Mouse (Mus musculus) limb, embryonic 14.5 days (tissue): ENCODE results near the gene Nrxn3. TPM values are rescaled to one million over a fixed set of nuclear protein-coding genes. Genes with fewer than 3 reads are reported as not detected.

Source experiments
- ATAC-seq: fragments of 200-750 bp; cut with Nextera tagmentation; 2 replicates; pipeline ENCODE4 v1.8.0; 2017; ENCODE audit warnings: low read depth, moderate number of reproducible peaks, moderate TSS enrichment; ENCODE audit not compliant: low FRiP score
- DNase-seq: peaks from one replicate; pipeline ENCODE4 v3.0.0-alpha.2; 2015; ENCODE audit warnings: low spot score
- H3K27ac ChIP-seq: fragments of 300-500 bp; sonication (generic); replicated peaks from 2 replicates; pipeline ENCODE4 v1.5.1; 2014; ENCODE audit warnings: low read depth, mild to moderate bottlenecking, low read length, moderate library complexity, mixed read lengths
- H3K27me3 ChIP-seq: fragments of 300-500 bp; sonication (generic); 2 replicates; pipeline ENCODE4 v1.6.1; 2014; ENCODE audit warnings: low read length, mixed read lengths; ENCODE audit not compliant: control insufficient read depth, insufficient read depth
- H3K36me3 ChIP-seq: fragments of 300-500 bp; sonication (generic); 2 replicates; pipeline ENCODE4 v1.6.1; 2014; ENCODE audit warnings: mild to moderate bottlenecking, low read length, moderate library complexity, mixed read lengths; ENCODE audit not compliant: control insufficient read depth, insufficient read depth
- H3K4me1 ChIP-seq: fragments of 300-500 bp; sonication (generic); 2 replicates; pipeline ENCODE4 v1.6.1; 2014; ENCODE audit warnings: antibody characterized with exemption, low read length, mixed read lengths; ENCODE audit not compliant: control insufficient read depth, insufficient read depth
- H3K4me2 ChIP-seq: fragments of 300-500 bp; sonication (generic); replicated peaks from 2 replicates; pipeline ENCODE4 v1.6.1; 2014; ENCODE audit warnings: low read depth, mild to moderate bottlenecking, low read length, moderate library complexity; ENCODE audit not compliant: severe bottlenecking
- H3K4me3 ChIP-seq: fragments of 300-500 bp; sonication (generic); replicated peaks from 2 replicates; pipeline ENCODE4 v1.5.1; 2014; ENCODE audit warnings: low read length
- H3K9ac ChIP-seq: fragments of 300-500 bp; sonication (generic); 2 replicates; pipeline ENCODE4 v1.6.1; 2014; ENCODE audit warnings: mild to moderate bottlenecking, low read depth, low read length, moderate library complexity; ENCODE audit not compliant: severe bottlenecking
- H3K9me3 ChIP-seq: fragments of 300-500 bp; sonication (generic); 2 replicates; pipeline ENCODE4 v1.6.1; 2016; ENCODE audit warnings: low read length; ENCODE audit not compliant: control insufficient read depth
- POLR2A ChIP-seq: fragments of 200-500 bp; IDR thresholded peaks from 2 replicates; pipeline ENCODE4 v1.8.0; 2012; ENCODE audit warnings: inconsistent platforms, mild to moderate bottlenecking, moderate library complexity, borderline replicate concordance; ENCODE audit not compliant: insufficient read depth, insufficient read length; ENCODE audit errors: extremely low read depth
- WGBS: fragments of 180-500 bp; shearing (Covaris S2); extraction: QIAGEN DNeasy Blood & Tissue Kit; methylation state at CpG from one replicate; pipeline ENCODE4 v1.1.7; 2014; 5-methylcytosine and 5-hydroxymethylcytosine counted together
- polyA plus RNA-seq, 2 experiments: library from polyadenylated mRNA; depleted of rRNA in 1 of 2; stranded (reverse) in 1 of 2; unstranded in 1 of 2; fragments of >200 nt; fragmentation: Nextera tagmentation in 1 of 2; extraction: Ambion mirVana in 1 of 2; gene quantifications; 2 replicates each; pipeline versions ENCODE4 v1.2.1 to v1.2.3; 2012 to 2014

Nrxn3 gene
- polyA plus RNA-seq, 2 experiments: 0.74 to 1.4 TPM

- H3K36me3 ChIP-seq: no peaks in the 10 kb centered on the region
- no peak overlapping the region for H3K4me3 ChIP-seq
- no peaks in the 10 kb centered on the region for H3K9me3 ChIP-seq
- no peaks in the 10 kb centered on the region for H3K27me3 ChIP-seq
- H3K4me2 ChIP-seq: no peak overlapping the region
- DNase-seq: no peak
- TF ChIP-seq POLR2A: no peak
- H3K4me1 ChIP-seq: no peaks in the 10 kb centered on the region
- no peak overlapping the region for H3K9ac ChIP-seq
- ATAC-seq: no peak
- no peak overlapping the region for H3K27ac ChIP-seq
Measured at GRCm38 (mm10) chr12:89072436-89072835, 349.8 kb downstream of the Nrxn3 start.

GRCm38 (mm10) chr12:89073167-89073743, 350.6 kb downstream of the Nrxn3 start:
- ATAC-seq (no peak), DNase-seq (no peak)
- Histone ChIP-seq H3K4me3 (no peak overlapping the region), H3K4me1 (no peaks in the 10 kb centered on the region), H3K4me2 (no peak overlapping the region), H3K27ac (no peak overlapping the region), H3K27me3 (no peaks in the 10 kb centered on the region), H3K36me3 (no peaks in the 10 kb centered on the region), H3K9me3 (no peaks in the 10 kb centered on the region), H3K9ac (no peak overlapping the region)
- WGBS: 76% methylated on average over 5 of the region's 5 CpGs
- no peak for TF ChIP-seq POLR2A

- H3K4me3 ChIP-seq: no peak overlapping the region
- H3K27ac ChIP-seq: no peak overlapping the region
- WGBS: 57% methylated on average over 10 of the region's 10 CpGs
- H3K9me3 ChIP-seq: no peaks in the 10 kb centered on the region
- H3K27me3 ChIP-seq: no peaks in the 10 kb centered on the region
- no peak overlapping the region for H3K4me2 ChIP-seq
- ATAC-seq: no peak
- TF ChIP-seq POLR2A: no peak
- no peak for DNase-seq
- H3K36me3 ChIP-seq: no peaks in the 10 kb centered on the region
- no peaks in the 10 kb centered on the region for H3K4me1 ChIP-seq
- H3K9ac ChIP-seq: no peak overlapping the region
Measured at GRCm38 (mm10) chr12:89074551-89075295, 352.0 kb downstream of the Nrxn3 start.

- H3K9me3 ChIP-seq: no peaks in the 10 kb centered on the region
- no peaks in the 10 kb centered on the region for H3K27me3 ChIP-seq
- H3K4me1 ChIP-seq: no peaks in the 10 kb centered on the region
- WGBS: 82% methylated on average over 8 of the region's 8 CpGs
- no peak for TF ChIP-seq POLR2A
- H3K4me3 ChIP-seq: no peak overlapping the region
- no peak overlapping the region for H3K9ac ChIP-seq
- H3K4me2 ChIP-seq: no peak overlapping the region
- no peak for DNase-seq
- ATAC-seq: no peak
- no peaks in the 10 kb centered on the region for H3K36me3 ChIP-seq
- H3K27ac ChIP-seq: no peak overlapping the region
Measured at GRCm38 (mm10) chr12:89093806-89094479, 371.3 kb downstream of the Nrxn3 start.

- Histone ChIP-seq H3K36me3 (no peaks in the 10 kb centered on the region), H3K9ac (no peak overlapping the region), H3K9me3 (no peaks in the 10 kb centered on the region), H3K27ac (no peak overlapping the region), H3K27me3 (no peaks in the 10 kb centered on the region), H3K4me3 (no peak overlapping the region), H3K4me2 (no peak overlapping the region), H3K4me1 (no peaks in the 10 kb centered on the region)
- DNase-seq: no peak
- no peak for ATAC-seq
- WGBS: 85% methylated on average over 2 of the region's 2 CpGs
- no peak for TF ChIP-seq POLR2A
Measured at GRCm38 (mm10) chr12:89097561-89097960, 374.9 kb downstream of the Nrxn3 start.
